Mouse (Mus musculus) urinary bladder, postnatal 10 days (tissue): ENCODE data around the gene Pi4k2a.
"Not testable (repeated sequence)": the region's sequence is repeated elsewhere in the genome, so short reads cannot be mapped to it uniquely, and the experiment has no call there.

ENCODE experiments used
- DNase-seq: peaks from one replicate; pipeline ENCODE4 v3.0.0; 2022; ENCODE audit warnings: low spot score

The Pi4k2a gene

GRCm38 (mm10) chr19:42080469-42080868 is 9.8 kb upstream of the Pi4k2a start:
- DNase-seq: no peak

DNA sequence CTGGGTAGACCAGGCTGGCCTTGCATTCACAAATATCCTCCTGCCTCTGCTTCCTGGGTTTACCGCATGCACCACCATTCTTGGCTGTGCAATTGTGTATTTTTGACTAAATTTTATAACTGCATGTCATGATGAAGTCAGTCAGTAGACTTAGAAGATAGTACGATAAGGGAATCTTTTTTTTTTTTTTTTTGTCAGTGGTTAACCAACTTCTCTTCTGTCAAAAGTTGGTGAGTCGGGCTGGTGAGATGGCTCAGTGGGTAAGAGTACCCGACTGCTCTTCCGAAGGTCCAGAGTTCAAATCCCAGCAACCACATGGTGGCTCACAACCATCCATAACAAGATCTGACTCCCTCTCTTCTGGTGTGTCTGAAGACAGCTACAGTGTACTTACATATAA is 8.7 kb upstream of the Pi4k2a start:
- DNase-seq: not testable (repeated sequence)

DNA sequence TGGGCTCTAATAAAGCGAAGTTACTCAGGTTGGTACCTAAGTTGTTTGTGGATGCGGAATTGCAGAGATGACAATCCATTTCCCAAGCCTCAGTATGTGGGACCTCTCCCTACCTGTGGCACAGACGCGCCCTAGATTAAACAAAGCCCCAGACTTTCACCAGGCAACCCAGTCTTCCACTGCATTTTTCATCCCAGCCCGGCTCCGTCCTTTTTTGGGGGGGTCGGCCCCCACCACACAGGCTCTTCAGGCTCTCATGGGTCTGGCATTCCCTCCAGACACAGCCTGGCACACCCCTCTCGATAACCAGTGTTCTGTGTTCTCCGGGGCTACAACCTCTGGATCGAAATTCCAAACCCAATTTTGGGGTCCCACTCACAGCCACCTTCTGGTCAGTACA is 4.6 kb upstream of the Pi4k2a start:
- no peak for DNase-seq

DNA sequence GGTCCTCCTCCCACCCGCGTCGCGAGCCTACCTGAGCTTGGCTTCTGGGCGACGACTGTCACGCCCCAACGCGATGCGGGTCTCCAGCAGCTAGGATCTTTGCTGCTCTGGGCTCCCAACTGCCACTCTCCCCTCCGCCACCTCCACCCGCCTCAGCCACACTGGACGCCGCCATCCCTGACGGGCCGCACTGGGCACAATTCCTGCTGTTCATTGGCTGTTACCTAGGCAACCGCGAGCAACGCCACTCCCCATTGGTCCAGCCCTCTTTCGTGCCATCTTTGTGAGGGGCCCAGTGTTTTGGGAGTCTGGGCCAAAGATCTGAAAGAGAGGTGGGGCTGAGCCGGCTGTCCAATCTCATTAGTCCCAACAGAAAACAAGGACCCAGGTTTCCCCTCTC is 4.1 kb upstream of the Pi4k2a start, which contains the start of gene Morn4:
Gene Morn4 (minus strand): TSS at position 192 of the 400 bp plus-strand sequence.
- peak; percentile 44 for DNase-seq

DNA sequence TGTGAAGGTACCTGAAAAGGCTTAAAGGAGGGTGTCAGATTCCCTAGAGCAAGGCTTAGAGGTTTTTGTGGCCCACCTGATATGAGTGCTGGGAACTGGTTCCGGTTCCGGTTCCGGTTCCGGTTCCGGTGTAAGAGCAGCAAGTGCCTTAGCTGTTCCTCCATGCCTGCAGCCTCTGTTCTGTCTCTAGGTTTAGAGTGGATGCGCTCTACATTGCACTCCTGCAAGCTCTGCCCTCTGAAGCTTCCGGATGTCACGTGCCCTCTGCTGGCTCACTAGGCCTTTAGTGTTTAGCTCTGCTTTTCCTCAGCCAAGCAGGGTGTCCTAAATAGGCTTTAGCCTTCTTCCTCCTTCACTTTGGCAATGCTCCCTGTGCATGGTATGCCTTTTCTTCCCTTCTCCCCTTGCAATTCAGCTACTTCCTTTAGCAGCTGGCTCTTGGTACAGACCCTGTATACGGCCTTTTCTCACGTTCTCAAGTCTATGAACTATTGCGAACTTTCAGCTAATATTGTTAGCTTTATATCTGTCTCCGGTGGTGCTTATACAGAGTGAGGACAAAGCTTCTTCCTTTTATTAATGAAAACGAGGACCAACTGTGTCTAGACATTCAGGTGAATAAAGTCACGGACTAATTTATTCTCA is 1.0 kb upstream of the Pi4k2a start:
- no peak for DNase-seq

- DNase-seq: no peak
These were observed 419 bp downstream of the Pi4k2a start for GRCm38 (mm10) chr19:42090637-42091141.

- no peak for DNase-seq
These were observed 9.1 kb downstream of the Pi4k2a start for GRCm38 (mm10) chr19:42099406-42099805.

DNA sequence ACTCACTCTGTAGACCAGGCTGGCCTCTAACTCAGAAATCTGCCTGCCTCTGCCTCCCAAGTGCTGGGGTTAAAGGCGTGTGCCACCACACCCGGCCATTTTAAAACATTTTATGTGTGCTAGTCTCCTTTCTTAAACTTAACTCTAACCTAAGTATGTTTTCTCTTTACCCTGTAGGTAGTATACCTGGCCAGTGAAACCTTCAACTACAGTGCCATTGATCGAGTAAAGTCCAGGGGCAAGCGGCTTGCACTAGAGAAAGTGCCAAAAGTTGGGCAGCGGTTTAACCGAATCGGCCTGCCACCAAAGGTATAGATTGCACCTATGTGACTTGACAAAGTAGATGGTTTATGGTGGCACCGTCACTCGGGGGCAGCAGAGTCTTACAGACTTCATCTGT is 14.4 kb downstream of the Pi4k2a start:
- DNase-seq: no peak

DNA sequence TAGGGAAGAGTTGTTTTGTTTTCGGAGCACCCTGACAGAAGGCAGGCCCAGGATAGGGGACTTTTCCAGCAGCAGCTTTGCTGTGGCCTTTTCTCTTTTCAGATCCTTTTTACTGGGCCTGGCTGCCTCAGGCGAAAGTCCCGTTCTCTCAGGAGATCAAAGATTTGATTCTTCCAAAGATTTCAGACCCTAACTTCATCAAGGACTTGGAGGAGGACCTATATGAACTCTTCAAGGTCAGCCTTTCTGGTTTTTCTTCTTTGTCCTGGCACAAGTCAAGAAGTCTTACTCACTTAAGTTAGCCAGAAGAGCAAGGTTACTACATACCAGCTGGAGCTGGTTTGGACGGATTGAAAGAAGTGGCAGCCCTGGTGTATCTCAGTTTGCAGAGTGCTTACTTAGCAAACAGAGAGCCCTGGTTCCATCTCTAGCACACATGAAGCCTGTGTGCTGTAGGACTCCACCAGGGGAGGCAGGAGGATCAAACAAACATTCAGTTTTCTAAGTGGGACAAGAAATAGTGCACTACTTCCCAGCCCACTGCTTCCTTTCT is 25.6 kb downstream of the Pi4k2a start:
- no peak for DNase-seq

DNA sequence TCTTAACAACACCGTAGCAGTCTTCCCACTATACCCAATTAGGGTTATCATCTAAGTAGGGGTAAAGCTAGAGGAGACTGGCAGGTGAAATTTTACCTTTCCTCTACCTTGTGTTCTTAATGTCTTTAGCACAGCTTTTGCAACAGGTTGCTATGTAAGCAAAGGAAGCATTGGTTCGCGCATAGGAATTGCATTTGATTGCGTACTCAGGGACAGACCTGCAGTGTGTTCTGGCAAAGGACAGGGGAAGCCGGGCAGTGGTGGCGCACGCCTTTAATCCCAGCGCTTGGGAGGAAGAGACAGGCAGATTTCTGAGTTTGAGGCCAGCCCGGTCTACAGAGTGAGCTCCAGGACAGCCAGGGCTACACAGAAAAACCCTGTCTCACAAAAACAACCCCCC is 27.9 kb downstream of the Pi4k2a start:
- no peak for DNase-seq

DNA sequence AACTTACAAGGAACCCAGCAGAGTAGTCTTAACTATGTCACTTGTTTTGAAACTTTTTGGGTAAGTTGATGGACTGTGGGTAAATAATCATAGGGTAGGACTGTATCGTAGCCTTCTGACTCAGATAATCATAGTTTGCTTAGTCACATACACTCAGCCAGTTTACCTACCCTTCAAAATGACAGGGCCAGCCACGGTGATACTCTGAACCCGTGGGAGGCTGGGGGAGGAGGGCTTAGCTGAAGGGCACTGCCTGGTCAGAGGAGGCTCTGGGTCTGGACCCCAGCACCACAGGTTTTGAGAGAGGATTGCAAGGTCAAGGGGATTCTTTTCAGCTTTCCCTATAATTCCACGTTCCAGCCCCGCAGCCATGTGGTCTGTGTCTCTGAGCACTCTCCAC is 28.3 kb downstream of the Pi4k2a start:
- no peak for DNase-seq

GRCm38 (mm10) chr19:42120451-42120850 is 30.2 kb downstream of the Pi4k2a start:
- DNase-seq: no peak

- DNase-seq: no peak
These were observed 34.4 kb downstream of the Pi4k2a start for GRCm38 (mm10) chr19:42124684-42125083.

DNA sequence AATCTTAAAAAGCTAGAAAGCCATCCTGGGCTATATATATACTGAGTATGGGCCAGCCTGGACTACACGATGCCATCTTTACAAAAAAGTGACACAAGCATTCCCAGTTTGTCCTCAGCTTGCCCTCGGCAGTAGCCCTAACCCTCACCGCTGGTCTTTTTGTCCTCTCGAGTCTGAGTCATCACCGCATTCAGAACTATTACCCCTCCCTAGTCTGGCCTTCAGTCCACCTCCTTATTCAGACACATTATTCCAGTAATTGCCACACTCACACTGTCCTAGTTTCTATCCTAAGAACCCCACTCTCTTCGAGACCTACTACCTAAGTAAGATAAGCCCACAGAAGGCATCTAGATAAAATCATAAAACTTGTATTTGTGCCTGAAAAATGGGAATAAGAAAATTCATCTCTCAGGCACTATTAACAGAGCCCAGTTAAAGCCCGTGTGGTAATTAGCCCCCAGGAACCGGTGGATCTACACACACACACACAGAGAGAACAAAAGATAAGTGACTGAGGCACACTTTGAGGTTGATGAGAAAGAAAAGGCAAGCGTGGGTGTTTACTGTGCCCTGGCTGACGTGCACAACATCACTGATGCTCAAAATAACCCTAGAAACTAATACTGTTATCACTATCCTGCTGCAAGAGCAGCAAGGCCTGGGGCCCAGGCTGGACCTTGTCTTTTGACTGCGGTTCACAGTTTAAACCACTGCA is 35.4 kb downstream of the Pi4k2a start:
- no peak for DNase-seq

GRCm38 (mm10) chr19:42126219-42126605 is 35.9 kb downstream of the Pi4k2a start:
- no peak for DNase-seq

DNA sequence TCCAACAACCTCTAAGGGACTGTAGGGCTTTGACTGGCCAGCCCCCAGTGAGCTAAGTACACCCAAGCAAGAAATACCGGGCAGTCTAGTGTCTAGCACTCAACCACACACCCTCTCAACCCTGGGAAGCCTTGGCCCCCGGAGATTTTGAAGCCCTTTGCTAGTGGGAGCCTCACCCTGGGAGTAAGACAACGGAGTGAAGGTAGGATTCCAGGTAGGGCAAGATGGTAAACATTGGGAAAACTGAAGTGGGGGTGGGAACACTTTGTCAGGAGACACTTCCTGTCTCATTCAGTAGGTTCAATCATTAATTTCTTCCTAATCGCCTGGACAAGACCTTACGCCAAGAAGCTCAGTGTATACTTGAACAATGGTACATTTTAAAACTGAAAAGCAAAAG is 36.8 kb downstream of the Pi4k2a start:
- DNase-seq: no peak

DNA sequence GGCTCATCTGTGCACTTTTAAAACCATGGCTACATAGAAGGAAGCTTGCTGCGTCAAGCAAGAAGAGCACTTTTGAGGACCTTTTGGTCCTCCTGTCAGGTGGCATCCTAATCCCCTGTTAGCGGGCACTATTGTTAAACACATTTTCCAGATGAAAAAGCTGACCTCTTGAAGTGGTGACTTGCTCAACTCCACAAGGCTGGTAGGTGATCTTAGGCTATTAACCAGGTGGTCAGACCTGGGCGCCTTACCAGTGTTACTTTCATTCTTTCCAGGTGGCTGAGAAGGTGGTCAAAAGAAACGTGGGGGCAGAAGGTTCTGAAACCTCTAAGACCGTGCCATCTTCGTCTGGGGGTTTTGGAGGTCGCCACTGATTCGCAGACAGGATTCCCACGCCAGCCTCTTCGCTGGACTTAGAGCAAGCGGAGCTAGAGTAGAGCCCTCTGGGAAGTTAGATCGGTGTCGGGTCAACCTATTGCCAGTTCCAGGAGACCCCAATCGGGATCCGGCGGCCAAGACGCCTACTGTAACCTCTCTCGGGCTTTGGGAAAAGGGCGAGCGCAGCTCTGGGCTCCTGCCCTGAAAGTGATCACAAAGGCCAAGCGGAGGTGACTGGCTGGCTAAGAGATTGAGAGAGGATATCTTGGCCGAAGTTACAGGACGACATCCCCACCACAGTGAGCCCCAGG is 37.9 kb downstream of the Pi4k2a start:
- no peak for DNase-seq

DNA sequence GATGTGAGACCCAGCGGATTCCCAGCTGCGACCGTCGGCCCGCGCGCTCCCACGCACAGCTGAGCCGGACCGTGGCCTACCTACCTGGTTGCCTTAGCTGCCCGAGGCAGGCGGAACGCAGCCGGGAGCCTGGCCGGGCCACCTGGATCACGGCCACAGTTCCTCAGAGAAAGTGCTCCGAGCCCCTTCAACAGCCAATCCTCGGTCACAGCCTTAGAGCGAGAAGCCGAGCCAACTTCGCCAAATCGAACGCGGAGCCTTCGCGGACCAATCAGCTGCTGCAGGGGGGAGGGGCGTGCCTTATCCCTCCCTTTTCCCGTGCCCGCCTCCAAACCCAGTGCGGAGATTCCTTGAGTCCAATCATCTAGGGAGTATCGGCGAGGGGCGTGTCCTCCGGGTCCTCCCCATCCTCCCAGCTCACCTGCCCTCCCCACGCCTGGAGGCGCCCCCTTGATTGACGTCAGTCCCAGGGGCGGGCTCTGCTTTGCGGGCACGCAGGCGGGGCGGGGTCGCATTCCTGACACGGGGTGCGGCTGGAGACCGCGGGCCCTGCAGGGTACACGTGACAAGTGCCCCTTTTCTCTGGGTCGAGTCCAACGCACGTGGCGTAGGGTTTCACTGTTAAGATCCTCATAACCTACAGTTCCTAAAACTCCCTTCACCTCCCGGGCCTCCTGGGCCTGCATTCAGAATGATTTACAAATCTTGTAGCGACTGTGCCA is 38.7 kb downstream of the Pi4k2a start, which contains the start of gene Avpi1:
Gene Avpi1 (minus strand): TSS at position 273 of the 722 bp plus-strand sequence.
- DNase-seq: peak; percentile 90

DNA sequence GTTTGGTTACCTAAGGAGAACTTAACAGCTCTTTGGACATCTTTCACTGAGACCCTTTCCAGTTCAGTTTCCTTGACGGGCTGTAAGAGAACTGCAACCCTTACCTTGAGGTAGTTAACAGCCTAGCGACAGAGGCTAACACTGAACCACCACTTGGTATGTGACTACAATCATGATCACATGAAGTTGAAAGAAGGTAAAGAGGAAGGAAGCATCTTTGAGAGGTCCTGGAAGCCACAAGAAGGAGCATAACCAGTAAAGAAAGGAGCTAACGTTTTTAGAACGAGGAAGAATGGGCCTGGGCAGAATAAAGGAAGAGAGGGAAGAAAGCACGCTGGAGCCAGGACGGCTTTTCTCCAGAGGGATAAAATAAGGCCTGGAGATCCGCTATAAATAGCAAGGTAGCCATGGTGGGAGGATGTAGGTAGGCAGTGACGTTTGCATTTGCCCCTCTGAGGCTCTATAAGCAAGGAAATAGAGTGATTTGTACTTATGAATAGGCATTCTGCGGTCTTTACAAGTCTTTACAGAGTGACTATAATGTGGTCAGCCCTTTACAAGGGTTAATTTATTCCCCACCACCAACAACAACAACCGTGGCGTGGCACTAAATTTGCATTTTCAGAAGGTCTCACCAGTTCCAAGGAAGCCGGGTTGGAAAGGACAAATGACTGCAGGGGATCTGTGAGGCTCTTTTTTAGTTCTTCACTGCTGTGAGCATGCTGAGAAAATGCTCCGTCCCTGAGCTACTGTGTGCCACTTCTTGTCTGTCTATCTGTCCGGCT is 39.4 kb downstream of the Pi4k2a start:
- no peak for DNase-seq

DNA sequence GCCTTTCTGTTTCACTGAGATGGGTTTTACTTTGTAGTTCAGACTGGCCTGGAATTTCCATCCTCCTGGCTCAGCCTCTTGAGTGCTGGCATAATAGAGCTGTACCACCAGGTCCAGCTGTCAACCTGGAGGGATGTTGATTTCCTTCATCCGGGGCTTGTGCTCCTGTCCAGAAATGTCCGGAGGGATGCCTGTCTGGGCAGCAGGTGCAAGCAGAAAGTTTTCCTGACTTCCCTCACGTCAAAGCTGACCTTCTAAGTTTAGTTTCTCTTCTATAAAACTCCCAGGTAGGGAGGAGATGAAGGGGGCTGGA is 40.0 kb downstream of the Pi4k2a start:
- DNase-seq: no peak

DNA sequence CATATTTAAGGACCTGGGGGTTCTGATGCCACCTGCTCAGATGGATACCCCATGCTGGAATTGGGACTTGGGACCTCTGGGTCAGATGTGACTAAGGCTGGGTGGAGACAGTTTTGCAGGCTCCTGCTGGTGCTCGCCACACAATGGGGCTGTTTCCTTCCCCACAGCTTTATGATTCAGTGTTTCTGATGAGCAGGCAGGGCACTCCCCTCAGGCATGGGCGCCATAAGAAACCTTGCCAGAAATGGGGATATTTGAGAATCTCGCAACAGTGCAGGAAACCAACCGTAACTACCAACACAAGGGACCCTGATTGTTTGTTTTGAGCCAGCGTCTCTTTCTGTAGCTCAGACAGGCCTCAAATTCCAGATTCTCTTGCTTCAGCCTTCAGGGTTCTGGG is 40.8 kb downstream of the Pi4k2a start:
- no peak for DNase-seq
